Comparison of ENCODE assay signal across 8 mouse cellular contexts in the genomic region with DNA sequence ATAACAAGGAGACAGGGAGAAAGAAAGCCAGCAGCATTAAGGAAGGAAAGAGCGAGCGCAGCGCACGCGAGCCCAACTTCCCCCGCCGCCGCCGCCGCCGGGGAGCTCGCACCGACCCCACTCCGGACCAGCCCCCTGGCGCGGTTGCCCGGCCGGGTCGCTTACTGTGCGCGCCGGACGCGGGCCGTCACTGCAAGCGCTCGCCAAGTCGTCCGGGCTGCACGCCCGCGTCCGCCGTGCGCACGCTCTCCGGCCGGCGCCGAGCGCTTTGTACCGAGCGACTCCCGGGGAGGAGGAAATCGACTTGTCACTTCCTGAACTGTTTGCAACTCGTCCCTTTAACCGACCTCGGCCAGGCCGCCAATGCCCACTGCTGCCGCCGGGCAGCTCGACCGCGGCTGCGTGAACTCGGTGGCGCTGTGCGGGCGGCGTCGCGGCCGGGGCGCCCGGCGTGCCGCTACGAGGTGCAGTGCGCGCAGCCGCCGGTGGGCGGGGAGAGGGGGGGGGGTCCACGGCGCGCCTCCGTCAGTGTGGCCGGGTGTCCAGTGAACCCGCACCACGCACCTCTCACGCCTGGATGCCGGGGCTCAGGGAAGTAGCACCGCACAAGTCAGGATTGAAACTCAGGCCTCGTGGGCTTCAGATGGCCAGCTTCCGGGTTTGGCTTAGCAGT. TPM values are rescaled to one million over a fixed set of nuclear protein-coding genes. Genes with fewer than 3 reads are reported as not detected.
DNase-seq lines count a peak whose midpoint lies in the region; ATAC-seq and TF ChIP-seq lines count a peak whose summit lies in the region.

Fam53b (minus strand) TSS at position 471 of the 673 bp plus-strand sequence.

- peaks cover 40% of the 10 kb centered on the region for H3K79me2 ChIP-seq in CH12.LX (replicated peaks; ENCODE audit: control insufficient read depth, extremely low read depth, insufficient read depth, poor library complexity, severe bottlenecking)

- in situ Hi-C loops in CH12.LX (cut with MboI; ENCODE audit: low pct_ligation_motif_present, low pct_unique_long_range_greater_than_20kb, low sequenced_read_pairs), result no loop called here

- no peak for TF ChIP-seq RAD21 in CH12.LX (IDR thresholded peaks at IDR 0.05; ENCODE audit: low read depth, low read length)

- H3K9me3 ChIP-seq in CH12.LX (replicated peaks; ENCODE audit: low read length), result no peaks in the 10 kb centered on the region
- no peaks in the 10 kb centered on the region for H3K9me3 ChIP-seq in heart, embryonic 15.5 days (replicated peaks)
- no peaks in the 10 kb centered on the region for H3K9me3 ChIP-seq in neural tube, embryonic 14.5 days (ENCODE audit: control insufficient read depth, low read length)

- H3K4me2 ChIP-seq in CH12.LX (ENCODE audit: insufficient read depth, low read depth, poor library complexity, severe bottlenecking), result peak within 1 kb of the TSS; percentile 96
- peak within 1 kb of the TSS; percentile 95 for H3K4me2 ChIP-seq in heart, embryonic 15.5 days
- peak within 1 kb of the TSS; percentile 92 for H3K4me2 ChIP-seq in neural tube, embryonic 14.5 days (ENCODE audit: low read depth, low read length)

- peak within 1 kb of the TSS; percentile 65 to 82 (median 81) for H3K4me3 ChIP-seq in CH12.LX (replicated peaks in 1 of 3; ENCODE audit: low read depth in 2 of 3, low read length in 2 of 3, poor library complexity in 1 of 3)
- H3K4me3 ChIP-seq in heart, embryonic 15.5 days, result peak within 1 kb of the TSS; percentile 68
- H3K4me3 ChIP-seq in neural tube, embryonic 14.5 days (ENCODE audit: low read depth, low read length), result peak within 1 kb of the TSS; percentile 65
- peak within 1 kb of the TSS; percentile 89 for H3K4me3 ChIP-seq in thymus, adult 2 months (ENCODE audit: control insufficient read depth, insufficient read depth, low read length)

- WGBS in heart, embryonic 15.5 days, result under 1% methylated on average over 85 of the region's 85 CpGs
- under 1% methylated on average over 69 of the region's 85 CpGs for WGBS in neural tube, embryonic 14.5 days
- under 1% methylated on average over 74 of the region's 85 CpGs for WGBS in thymus, adult 2 months

- DNase-seq in CH12.LX (ENCODE audit: extremely low read depth), result no peak
- peak; percentile 90 for DNase-seq in brain, adult 2 months (ENCODE audit: low read depth, low spot score)
- DNase-seq in kidney, postnatal 14 days, result peak; percentile 85
- DNase-seq in lung, adult 18-20 months, result peak; percentile 77
- DNase-seq in thymus, adult 2 months, result peak; percentile 61

- no peak for TF ChIP-seq EP300 in CH12.LX (IDR thresholded peaks at IDR 0.05; ENCODE audit: low read length)

- H3K27me3 ChIP-seq in CH12.LX (replicated peaks), result no peaks in the 10 kb centered on the region
- no peaks in the 10 kb centered on the region for H3K27me3 ChIP-seq in heart, embryonic 15.5 days
- no peaks in the 10 kb centered on the region for H3K27me3 ChIP-seq in neural tube, embryonic 14.5 days (ENCODE audit: control insufficient read depth, insufficient read depth, low read length)
- no peaks in the 10 kb centered on the region for H3K27me3 ChIP-seq in thymus, adult 2 months (ENCODE audit: control insufficient read depth, insufficient read depth, low read length)

- peak within 1 kb of the TSS; percentile 71 for H3K27ac ChIP-seq in CH12.LX (ENCODE audit: insufficient read depth, low read depth)
- peak within 1 kb of the TSS; percentile 94 for H3K27ac ChIP-seq in heart, embryonic 15.5 days
- peak within 1 kb of the TSS; percentile 80 for H3K27ac ChIP-seq in neural tube, embryonic 14.5 days (ENCODE audit: low read depth, low read length)
- peak within 1 kb of the TSS; percentile 97 for H3K27ac ChIP-seq in thymus, adult 2 months (ENCODE audit: control insufficient read depth, insufficient read depth, low read length)

- peaks cover 7 to 59% of the 10 kb centered on the region in 2 experiments for H3K4me1 ChIP-seq in CH12.LX (ENCODE audit: control insufficient read depth in 1 of 2, insufficient read depth in 2 of 2)
- peaks cover 45% of the 10 kb centered on the region for H3K4me1 ChIP-seq in heart, embryonic 15.5 days (replicated peaks)
- peaks cover 19% of the 10 kb centered on the region for H3K4me1 ChIP-seq in neural tube, embryonic 14.5 days (ENCODE audit: control insufficient read depth, insufficient read depth, low read length)
- peaks cover 17% of the 10 kb centered on the region for H3K4me1 ChIP-seq in thymus, adult 2 months (replicated peaks; ENCODE audit: control insufficient read depth, insufficient read depth, low read length)

- peak in 1 of 2 experiments; percentile 14; a peak in 1 of 4 replicates for TF ChIP-seq CTCF in CH12.LX (conservative IDR thresholded peaks at IDR 0.05 in 1 of 2, IDR thresholded peaks at IDR 0.05 in 1 of 2; ENCODE audit: low read depth in 2 of 2, low read length in 2 of 2)
- TF ChIP-seq CTCF in thymus, adult 2 months (IDR thresholded peaks at IDR 0.05; ENCODE audit: borderline replicate concordance, control insufficient read depth, extremely low read depth, insufficient read depth, low read length, poor library complexity), result peak; percentile 64

- dilution Hi-C loops in CH12.LX (cut with MboI; ENCODE audit: extremely low pct_ligation_motif_present, extremely low pct_unique_long_range_greater_than_20kb, low sequenced_read_pairs), result no loop called here

- peak within 1 kb of the TSS; percentile 82 for H3K9ac ChIP-seq in CH12.LX (ENCODE audit: insufficient read depth, low read depth)
- H3K9ac ChIP-seq in heart, embryonic 15.5 days, result peak within 1 kb of the TSS; percentile 87
- H3K9ac ChIP-seq in neural tube, embryonic 14.5 days (replicated peaks; ENCODE audit: low read depth, low read length), result peak within 1 kb of the TSS; percentile 76

- TF ChIP-seq POLR2A in CH12.LX (IDR thresholded peaks at IDR 0.05; ENCODE audit: low read depth, low read length), result peak; percentile 57; the same call in 1 of the 2 replicates
- TF ChIP-seq POLR2A in thymus, adult 2 months (IDR thresholded peaks at IDR 0.05; ENCODE audit: control insufficient read depth, extremely low read depth, insufficient read depth, low read length, poor library complexity), result no peak; the same call in 1 of the 2 replicates

- peaks cover 0 to 2% of the 10 kb centered on the region in 2 experiments for H3K36me3 ChIP-seq in CH12.LX (replicated peaks in 1 of 2; ENCODE audit: control insufficient read depth in 1 of 2, insufficient read depth in 1 of 2, low read length in 1 of 2)
- no peaks in the 10 kb centered on the region for H3K36me3 ChIP-seq in heart, embryonic 15.5 days
- no peaks in the 10 kb centered on the region for H3K36me3 ChIP-seq in neural tube, embryonic 14.5 days (ENCODE audit: control insufficient read depth, insufficient read depth, low read length)
- H3K36me3 ChIP-seq in thymus, adult 2 months (ENCODE audit: control insufficient read depth, insufficient read depth, low read length), result no peaks in the 10 kb centered on the region

- peak; percentile 20; the same call in 1 of the 2 replicates for ATAC-seq in erythroid progenitor cell, adult 5-6 weeks (replicated peaks; ENCODE audit: low FRiP score, poor library complexity, severe bottlenecking)
- ATAC-seq in heart, embryonic 15.5 days (replicated peaks; ENCODE audit: insufficient number of reproducible peaks, insufficient read depth, low FRiP score, low read depth), result peak; percentile 63
- ATAC-seq in neural tube, embryonic 14.5 days (ENCODE audit: low read depth), result peak; percentile 73

TF ChIP-seq in CH12.LX, 34 proteins besides CTCF, POLR2A, EP300 and RAD21 (continues in another document):
- TF ChIP-seq E2F4 (IDR thresholded peaks at IDR 0.05; ENCODE audit: insufficient replicate concordance, low read depth, low read length) (no peak), JUND (conservative IDR thresholded peaks at IDR 0.05; ENCODE audit: low read depth, low read length) (no peak), CHD1 (IDR thresholded peaks at IDR 0.05; ENCODE audit: low read depth, low read length) (no peak; the same call in 1 of the 2 replicates), ELF1 (IDR thresholded peaks at IDR 0.05; ENCODE audit: low read depth, low read length) (peak; percentile 78), MYC (IDR thresholded peaks at IDR 0.05; ENCODE audit: low read depth, low read length) (0 out of 2 replicates have a peak, but pooled peaks have one; percentile 63), ZKSCAN1 (IDR thresholded peaks at IDR 0.05; ENCODE audit: borderline replicate concordance, low read depth, low read length) (no peak), TBP (conservative IDR thresholded peaks at IDR 0.05; ENCODE audit: low read depth, low read length) (no peak), MEF2A (IDR thresholded peaks at IDR 0.05; ENCODE audit: borderline replicate concordance, low read depth, low read length) (no peak), MXI1 (IDR thresholded peaks at IDR 0.05; ENCODE audit: low read depth, low read length) (peak; percentile 7; the same call in 1 of the 2 replicates), POLR2AphosphoS2 (IDR thresholded peaks at IDR 0.05; ENCODE audit: low read depth, low read length) (no peak), RCOR1 (conservative IDR thresholded peaks at IDR 0.05; ENCODE audit: low read depth, low read length) (no peak), HCFC1 (IDR thresholded peaks at IDR 0.05; ENCODE audit: low read depth, low read length) (no peak), TCF12 (IDR thresholded peaks at IDR 0.05; ENCODE audit: low read depth, low read length) (0 out of 2 replicates have a peak, but pooled peaks have one; percentile 32), ZC3H11A (IDR thresholded peaks at IDR 0.05; ENCODE audit: low read depth, low read length) (no peak), MAZ (IDR thresholded peaks at IDR 0.05; ENCODE audit: low read depth, low read length) (0 out of 2 replicates have a peak, but pooled peaks have one; percentile 44), USF2 (conservative IDR thresholded peaks at IDR 0.05; ENCODE audit: low read depth, low read length) (no peak), SMC3 (IDR thresholded peaks at IDR 0.05; ENCODE audit: low read depth, low read length) (no peak), NRF1 (IDR thresholded peaks at IDR 0.05; ENCODE audit: low read depth, low read length) (peak; percentile 76), ZNF384 (IDR thresholded peaks at IDR 0.05; ENCODE audit: low read depth, low read length) (no peak), GABPA (IDR thresholded peaks at IDR 0.05; ENCODE audit: insufficient replicate concordance, low read depth, low read length) (no peak)

RNA-seq across cellular contexts. Expression of gene Fam53b, which starts in this region (rescaled TPM):
- 21.8 and 22.1 TPM in 2 replicates for total RNA-seq in CH12.LX (2012; rRNA removed)
- total RNA-seq in CH12.LX (2014; rRNA removed), result 14.4 and 15.6 TPM in 2 replicates
- polyA plus RNA-seq in CH12.LX (2012; ENCODE audit: insufficient read length, low read depth), result 25.0 and 30.9 TPM in 2 replicates
- total RNA-seq in erythroid progenitor cell, adult 5-6 weeks (2015; ENCODE audit: low replicate concordance), result 241 and 246 TPM in 2 replicates
- total RNA-seq in erythroid progenitor cell, adult 5-6 weeks (2017; ENCODE audit: low replicate concordance), result 163 and 208 TPM in 2 replicates
- polyA plus RNA-seq in heart, embryonic 15.5 days (2015; fragmentation: Nextera tagmentation; extraction: Ambion mirVana), result 14.9 and 19.0 TPM in 2 replicates
- polyA plus RNA-seq in neural tube, embryonic 14.5 days (2014; fragmentation: Nextera tagmentation; extraction: Ambion mirVana), result 11.8 and 13.7 TPM in 2 replicates
- 104 and 122 TPM in 2 replicates for polyA plus RNA-seq in thymus, adult 2 months (2012; rRNA removed)

Comparison
In these comparisons a context has a peak if more than half of its experiments do, and no peak if none do; other contexts are left out.
1. RNA of gene Fam53b (total RNA-seq): 163 to 246 TPM in erythroid progenitor cell, adult 5-6 weeks; 14.4 to 22.1 TPM in CH12.LX; every median in the first group is over 4 times any median in the second.
2. ATAC-seq: peak in every context shown above with its lines; median percentile 73 in neural tube, embryonic 14.5 days; 63 in heart, embryonic 15.5 days; 20 in erythroid progenitor cell, adult 5-6 weeks.
3. Peak in every context shown above with its lines, with median percentiles within 50 percentile points of each other: H3K27ac ChIP-seq, H3K4me2 ChIP-seq, H3K4me3 ChIP-seq and H3K9ac ChIP-seq.